Mouse (Mus musculus) E14TG2a.4 (cell line): Measurements from ENCODE around the gene Ctbp1.

Source experiments
- CTCF ChIP-seq: conservative IDR thresholded peaks from 2 replicates; pipeline ENCODE4 v1.5.1; 2014; ENCODE audit warnings: low read length
- NANOG ChIP-seq: IDR thresholded peaks from 2 replicates; pipeline ENCODE4 v1.6.1; 2014; ENCODE audit warnings: borderline replicate concordance, low read length, mixed read lengths

DNA sequence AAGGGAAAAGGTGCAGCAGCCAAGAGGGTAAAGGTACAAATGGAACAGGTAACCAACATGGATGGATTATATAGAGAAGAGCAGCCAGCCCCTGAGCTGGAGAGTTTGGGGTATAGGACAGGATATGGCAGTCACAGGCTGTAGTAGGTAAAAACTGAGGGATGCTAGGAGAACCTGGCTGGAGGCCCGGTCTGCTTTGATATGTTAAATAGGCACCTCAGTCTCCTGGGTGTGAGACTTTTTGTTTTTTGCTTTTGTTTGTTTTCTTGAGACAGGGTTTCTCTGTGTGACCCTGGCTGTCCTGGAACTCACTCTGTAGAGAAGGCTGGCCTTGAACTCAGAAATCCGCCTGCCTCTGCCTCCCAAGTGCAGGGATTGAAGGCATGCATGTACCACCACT, 49.7 kb upstream of the Ctbp1 start:
- TF ChIP-seq CTCF, result no peak
- TF ChIP-seq NANOG, result no peak
